Mouse (Mus musculus) thymus, adult 18-20 months (tissue): ENCODE results near the gene Bag6.
"Not testable (repeated sequence)": the region's sequence is repeated elsewhere in the genome, so short reads cannot be mapped to it uniquely, and the experiment has no call there.

Experiments used
- DNase-seq, 2 experiments: peaks; one replicate each; pipeline ENCODE4 v3.0.0; 2022; ENCODE audit warnings: mixed read lengths in 2 of 2

The Bag6 gene

DNA sequence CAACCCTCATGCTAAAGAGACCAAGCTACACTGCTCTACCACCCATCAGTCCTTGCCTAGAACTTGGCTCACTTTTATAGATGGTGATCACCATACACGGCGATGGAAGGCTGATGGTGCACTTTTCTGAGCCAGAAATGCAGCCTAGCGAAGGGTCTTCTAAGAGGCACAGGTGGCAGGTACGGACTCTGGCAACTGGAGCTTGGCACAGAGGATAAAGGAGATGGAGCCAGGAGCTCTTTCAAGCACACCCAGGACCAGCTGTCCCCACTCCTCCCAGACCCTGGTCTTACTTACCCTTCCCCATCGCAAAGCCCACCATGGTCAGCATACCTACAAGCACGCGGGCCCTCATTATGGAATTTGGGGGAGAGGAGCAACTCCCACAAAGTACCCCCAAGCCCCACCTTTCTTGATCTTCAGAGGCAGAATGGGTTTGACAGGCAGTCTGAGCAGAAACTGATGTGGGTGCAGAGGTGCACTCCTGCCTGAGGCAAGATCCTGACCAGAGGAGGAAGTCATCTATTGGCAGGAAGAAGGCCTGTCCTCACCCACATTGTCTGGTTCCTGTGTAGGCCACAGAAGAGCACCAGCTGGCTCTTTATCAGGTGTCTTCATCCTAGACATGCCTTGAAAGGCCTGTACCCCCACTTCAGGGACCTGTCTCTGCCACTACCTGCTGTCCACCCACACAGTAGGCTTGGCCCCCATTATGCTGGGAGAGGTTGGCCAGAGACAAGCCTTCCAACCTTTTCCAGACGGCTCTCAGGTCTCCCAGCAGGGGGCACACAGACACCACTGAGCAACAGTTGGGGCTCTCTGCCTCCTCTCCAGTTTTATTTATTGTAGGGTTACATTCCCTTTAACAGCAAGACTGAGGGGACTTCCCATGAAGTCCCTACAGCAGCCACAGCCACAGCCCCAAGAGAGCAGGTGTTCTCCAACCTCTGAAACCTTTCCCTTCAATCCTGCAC lies 19.6 kb upstream of the Bag6 start, which contains the start of gene Ly6g5b:
Ly6g5b (minus strand) TSS at position 383 of the 974 bp plus-strand sequence.
- peak in 1 of 2 experiments; percentile 33 for DNase-seq

DNA sequence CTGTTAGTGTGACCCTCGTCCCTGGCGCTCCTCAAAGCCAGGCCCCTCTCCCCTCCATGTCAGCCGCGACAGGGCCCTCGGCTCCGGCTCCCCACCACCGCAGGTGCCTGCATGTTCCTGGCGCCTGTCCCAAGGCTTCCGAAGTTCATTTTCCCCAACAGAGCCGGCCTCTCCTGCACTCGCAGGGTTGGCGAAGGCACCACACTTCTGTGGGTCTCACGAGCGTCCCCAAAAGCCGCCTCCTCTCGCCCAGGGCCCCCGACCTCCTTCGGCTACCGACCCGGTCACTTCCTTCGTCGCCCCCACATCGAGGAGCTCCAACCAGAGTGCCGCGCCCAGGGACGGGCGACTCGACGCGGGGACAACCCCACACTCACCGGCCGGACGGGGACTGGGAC lies 14.2 kb upstream of the Bag6 start:
- DNase-seq, result no peak

DNA sequence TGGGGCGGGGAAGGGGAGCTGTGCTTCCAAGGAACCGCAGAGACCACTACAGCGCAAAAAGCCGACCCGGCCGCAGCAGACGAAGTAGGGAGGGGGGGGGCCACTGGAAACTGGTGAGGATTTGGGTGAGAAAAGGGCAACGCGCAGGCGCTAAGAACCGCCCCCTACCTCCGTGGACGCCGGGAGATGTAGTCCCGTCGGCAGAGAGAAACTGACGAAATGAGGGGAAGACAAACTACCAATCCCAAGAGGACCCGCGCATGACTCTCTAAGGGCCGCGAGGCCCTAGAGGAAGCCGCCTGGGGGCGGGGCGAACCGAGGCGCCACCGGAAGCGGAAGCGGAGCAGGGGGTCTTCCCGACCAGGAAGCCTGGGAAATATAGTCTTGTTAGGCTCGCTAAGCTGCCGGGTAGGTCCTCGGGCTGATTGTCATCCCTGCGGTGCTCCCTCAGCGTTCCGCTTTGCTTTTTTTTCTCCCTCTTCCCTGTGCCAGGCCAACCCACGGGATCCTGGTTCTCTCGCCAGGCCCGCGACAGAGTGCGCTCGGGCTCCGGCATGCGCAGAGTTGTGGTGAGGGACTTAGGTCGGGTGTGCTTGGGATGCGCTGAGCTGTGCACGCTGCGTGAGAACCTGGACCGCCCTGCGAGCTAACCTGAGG lies 13.7 kb upstream of the Bag6 start, which contains the start of gene Gpank1:
Gpank1 (plus strand) TSS at position 313 of the 657 bp plus-strand sequence.
- DNase-seq, result peak; percentile 97 to 98

DNA sequence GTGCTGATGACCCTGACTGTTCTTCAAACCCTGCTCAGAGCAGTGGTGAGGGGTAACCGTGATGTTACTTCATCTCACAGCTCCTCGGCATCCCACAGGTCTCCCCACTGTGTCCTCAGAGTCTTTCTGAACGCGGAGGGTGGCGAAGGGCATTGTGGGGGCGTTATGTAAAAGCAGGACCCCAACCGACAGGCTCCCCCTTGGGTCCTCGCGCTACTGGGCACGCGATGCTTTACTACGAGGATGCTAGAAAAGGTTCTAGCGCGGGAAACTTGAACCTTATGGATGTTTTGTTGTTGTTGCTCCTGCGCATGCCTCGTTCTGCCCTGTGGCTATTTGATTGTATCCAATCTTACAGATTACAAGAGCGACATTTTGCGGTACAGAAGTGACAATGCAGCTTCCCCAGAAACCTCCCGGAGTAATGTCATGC lies 13.1 kb upstream of the Bag6 start, which contains the start of gene Csnk2b:
Csnk2b (minus strand) TSS at position 183 of the 433 bp plus-strand sequence.
- peak in 1 of 2 experiments; percentile 39 for DNase-seq

DNA sequence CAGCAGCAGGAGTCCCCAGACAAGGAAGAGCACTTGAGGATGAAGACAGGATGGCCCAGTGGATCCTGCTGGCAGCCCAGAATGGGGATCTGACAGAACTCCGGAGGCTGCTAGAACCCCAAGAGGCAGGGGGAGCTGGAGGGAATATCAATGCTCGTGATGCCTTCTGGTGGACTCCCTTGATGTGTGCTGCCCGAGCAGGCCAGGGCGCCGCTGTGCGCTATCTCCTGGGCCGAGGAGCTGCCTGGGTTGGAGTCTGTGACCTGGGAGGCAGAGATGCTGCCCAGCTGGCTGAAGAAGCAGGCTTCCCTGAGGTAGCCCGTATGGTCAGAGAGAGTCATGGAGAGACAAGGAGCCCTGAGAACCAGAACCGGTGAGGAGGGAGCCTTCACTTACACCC lies 11.7 kb upstream of the Bag6 start:
- DNase-seq, result not testable (repeated sequence)

DNA sequence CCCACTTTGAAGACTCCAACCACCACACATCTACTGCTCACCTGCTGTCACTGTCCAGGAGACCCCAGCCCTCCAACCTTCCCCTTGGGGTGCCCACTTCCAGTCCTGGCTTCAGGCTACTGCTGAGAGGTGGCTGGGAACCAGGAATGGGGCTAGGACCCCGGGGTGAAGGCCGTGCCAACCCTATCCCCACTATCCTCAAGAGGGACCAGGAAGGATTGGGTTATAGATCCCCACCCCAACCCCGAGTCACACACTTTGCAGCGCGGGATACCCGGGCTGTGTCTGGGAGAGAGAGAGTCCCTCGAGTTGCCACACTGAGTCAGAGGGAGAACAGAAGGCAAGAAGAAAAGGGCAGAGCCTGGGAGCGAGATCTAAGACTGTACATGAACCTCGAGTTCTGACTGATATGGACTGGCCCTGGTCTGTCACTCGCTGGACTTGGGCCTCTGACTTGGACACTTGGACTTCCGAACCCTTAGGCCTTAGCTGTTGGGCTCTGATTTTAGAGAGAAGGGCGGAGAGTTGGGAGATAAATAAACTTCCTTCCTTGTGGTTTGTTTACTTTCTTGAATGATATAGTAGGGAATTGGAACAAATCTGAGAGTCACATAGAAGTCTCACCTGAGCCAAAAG lies 10.6 kb upstream of the Bag6 start:
- not testable (repeated sequence) for DNase-seq

DNA sequence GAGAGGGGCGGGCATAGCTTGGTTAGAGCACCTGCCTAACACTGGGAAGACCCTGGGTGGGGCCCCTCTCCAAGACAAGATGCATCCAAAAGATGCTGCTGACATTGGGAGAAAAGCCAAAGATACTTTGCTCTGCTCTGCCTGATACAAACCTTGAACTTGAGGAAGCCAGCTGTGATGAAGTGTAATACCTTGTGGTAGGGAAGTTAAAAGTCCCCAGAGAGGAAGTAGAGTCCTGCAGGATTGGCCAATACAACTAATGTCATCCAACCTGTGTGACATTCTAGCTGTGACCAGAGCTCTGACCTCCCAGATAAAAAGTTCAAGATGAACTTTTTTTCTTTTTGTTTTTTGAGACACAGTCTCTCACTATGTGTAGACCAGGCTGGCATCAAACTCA lies 9.9 kb upstream of the Bag6 start:
- DNase-seq, result no peak

DNA sequence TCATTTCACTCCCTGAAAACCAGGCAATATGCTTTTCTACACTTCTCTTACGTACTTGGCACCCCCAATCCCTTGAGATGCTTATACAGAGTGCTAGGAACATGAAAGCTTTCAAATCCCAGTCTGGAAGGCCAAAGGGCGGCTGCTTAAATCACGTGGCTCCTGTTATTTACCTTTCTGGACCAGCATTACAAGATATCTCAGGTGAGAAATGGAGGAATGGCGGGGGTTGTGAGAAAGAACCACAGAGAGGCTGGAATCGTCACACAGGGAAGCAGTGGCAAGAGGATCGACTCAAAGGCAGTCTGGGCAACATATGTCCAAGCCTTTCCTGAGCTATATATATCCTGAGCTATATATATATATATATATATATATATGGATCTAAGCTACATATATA lies 9.4 kb upstream of the Bag6 start:
- no peak for DNase-seq

DNA sequence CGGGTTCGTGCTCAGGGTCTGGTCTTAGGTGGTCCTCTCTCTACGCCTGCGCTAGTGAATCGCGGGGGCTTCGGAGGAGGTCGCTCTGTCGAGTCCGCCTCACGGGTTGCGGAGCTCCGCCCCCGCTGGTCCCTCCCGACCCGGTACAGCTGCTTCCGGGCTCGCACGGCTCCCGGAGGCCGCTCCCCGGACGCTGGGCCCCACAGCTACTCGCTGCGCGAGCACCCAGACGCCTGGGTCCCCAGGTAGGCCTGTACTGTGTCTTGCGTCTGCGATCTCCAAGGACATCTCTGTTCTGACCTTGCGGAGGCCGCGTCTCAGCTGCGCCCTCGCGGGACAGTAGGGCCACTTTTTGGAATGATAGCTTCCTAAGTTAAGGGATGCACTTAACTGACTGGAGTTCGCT lies 8.8 kb upstream of the Bag6 start, which contains the start of gene D17H6S53E:
D17H6S53E (plus strand) TSS at position 168 of the 406 bp plus-strand sequence.
- DNase-seq, result peak; percentile 77 to 81

DNA sequence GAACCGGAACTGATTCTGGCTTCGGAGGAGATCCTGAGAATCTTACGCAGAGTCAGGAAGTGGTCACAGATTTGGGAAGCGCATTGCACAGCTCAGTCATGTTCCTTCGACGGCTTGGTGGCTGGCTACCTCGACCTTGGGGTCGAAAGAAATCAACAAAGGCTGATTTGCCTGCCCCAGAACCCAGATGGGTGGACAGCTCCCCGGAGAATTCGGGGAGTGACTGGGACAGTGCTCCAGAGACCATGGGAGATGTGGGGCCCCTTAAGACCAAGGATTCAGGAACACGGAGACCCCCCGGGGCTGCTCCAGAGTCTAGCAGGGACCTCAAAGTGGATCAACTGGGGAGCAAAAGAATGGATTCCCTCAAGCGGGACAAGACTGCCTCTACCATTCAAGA lies 8.0 kb upstream of the Bag6 start:
- no peak for DNase-seq

DNA sequence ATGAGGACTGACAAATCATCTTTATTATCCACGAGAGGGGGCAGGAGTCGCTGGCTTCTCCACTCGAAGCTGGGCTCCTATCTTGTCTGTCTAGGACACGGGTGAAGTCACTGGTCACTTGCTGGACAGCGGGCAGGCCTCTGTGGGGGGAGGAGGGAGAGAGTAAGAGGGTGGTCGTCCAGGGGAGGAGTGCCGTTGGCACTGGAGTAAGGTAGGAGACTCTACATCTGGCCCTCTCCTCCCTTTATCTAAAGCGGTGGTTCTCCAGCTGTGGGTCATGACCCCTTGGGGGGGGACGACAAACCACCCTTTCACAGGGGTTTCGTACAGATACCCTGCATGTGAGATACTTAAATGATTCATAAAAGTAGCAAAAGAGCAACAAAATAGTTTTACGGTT lies 6.0 kb upstream of the Bag6 start:
- DNase-seq, result no peak

DNA sequence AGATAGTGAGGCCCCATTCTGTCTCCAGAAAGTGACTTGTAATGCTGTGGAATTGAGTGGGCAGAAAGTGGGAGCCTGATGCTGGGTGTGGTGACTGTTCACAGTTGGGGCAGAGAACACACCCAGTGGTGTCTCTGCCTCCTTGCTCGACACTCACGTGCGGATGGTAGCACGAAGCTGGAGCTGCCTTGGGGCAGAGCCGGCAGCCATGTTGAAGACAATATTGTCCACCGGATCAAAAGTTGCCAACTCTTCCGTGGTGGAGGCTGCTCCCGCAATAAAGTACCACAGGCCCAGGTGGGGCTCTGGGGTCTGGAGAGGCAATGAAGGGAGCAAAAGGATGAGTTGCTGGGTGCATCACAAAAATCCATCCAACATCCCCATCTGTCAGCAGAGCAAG lies 3.9 kb upstream of the Bag6 start:
- DNase-seq, result no peak

DNA sequence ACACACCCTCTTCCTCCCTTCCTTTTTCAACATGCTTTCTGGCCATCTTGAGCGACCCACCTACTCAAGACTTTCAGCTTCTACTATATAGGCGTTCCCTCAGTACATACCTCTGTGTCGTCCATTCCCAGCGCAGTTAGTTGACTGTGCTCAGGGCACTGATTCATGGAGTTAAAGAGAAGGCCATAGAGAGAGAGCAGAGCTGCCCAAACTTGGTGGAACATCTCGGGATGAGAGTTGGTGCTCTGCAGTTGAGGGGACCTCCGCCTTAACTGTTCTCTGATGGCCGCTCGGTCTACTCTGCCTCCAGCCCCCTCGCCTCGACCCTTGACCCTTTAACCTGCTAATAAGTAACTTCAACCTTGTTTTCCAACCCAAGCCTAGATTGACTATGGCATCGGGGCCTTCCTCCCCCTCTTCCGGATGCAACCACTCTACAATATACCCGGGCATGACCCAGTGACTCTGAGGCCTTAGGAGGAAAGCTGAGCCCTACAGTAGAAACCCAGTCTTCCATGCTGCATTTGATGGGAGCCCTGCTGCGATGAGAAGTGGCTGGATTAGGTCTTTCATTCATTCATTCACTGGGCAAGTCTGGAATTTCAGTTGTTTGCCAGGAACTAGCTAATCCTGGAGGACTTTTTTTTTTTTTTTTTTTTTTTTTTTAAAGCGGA lies 3.3 kb upstream of the Bag6 start, which contains the start of gene Apom:
Apom (minus strand) TSS at position 551 of the 674 bp plus-strand sequence.
- no peak for DNase-seq

DNA sequence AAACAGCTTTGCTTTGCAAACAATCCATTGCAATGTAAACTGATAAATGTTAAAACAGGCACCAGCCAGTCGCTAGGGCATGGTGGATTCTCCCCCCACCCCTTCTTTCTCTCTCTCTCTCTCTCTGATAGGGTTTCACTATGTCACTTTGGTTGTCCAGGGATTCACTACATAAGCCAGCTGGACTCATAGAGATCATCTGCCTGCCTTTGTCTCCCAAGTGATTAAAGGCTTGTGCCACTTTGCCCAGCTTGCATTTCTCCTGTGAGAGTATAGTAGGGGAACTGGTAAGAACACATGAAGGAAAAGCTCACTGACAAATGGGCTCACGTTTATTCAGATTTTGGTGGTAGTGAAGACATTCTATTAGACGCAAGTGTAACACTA lies 2.8 kb upstream of the Bag6 start:
- no peak for DNase-seq

DNA sequence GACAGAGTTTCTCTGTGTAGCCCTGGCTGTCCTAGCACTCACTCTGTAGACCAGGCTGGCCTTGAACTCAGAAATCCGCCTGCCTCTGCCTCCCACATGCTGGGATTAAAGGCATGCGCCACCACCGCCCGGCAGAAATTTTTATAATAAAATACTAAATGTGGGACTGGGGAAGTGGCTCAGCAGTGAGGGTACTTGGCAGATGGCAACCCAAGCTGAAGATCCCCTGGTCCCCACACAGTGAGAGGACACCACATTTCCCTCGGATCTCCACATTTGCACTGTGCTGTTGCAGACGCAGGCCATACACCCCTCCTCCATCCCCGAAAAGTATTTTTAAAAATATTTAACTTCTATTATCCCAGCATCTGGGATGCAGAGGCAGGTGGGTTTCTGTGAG lies 1.5 kb upstream of the Bag6 start:
- DNase-seq, result no peak

DNA sequence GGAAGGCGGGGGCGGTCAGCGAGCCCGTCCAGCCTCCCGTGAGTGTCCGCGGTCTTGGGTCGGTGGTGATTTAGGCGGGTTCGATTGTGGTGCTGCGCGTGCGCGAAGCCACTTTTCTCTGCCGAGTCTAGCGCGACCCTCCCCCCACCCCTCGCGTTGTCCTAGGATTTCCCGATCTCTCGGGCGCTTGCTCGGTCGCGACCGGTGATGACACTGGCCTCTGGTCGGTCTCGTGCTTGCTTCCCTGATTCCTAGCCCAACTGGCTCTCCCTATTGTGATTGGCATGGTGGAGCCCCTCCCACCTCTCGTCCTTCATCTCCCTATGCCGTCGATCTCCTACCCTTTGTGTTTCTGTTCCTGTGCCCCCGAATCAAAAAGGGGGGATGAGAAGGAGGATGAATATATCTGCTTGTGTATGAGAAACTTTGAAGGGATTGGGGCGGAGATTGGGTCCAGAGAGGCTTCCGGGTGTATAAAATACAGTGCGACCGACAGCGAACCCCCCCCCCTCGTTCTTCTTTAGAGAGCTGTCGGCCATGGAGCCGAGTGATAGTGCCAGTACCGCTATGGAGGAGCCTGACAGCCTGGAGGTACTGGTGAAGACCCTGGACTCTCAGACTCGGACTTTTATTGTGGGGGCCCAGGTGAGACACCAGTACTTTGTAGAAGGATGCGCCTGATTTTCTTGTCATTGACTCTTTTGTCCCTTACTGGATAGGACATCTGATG lies 778 bp downstream of the Bag6 start:
- no peak for DNase-seq

DNA sequence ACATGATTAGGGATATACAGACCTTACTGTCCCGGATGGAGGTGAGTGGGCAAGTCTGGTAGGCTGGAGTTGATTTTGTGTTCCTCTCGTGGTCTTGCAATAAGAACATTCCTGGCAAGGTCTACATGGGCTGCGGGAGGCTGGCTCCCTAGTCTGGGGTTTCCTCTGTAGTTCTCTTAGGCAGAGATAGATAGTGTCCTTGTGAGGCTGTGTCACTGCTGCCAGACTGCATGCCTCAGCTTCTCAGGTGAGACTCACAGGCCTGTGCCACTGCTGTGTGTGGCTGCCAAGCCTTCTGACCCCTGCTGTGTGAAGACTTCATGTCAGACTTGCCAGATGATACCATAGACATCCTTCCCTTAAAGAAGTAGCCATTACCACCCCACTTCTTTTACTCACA lies 4.3 kb downstream of the Bag6 start:
- no peak for DNase-seq

DNA sequence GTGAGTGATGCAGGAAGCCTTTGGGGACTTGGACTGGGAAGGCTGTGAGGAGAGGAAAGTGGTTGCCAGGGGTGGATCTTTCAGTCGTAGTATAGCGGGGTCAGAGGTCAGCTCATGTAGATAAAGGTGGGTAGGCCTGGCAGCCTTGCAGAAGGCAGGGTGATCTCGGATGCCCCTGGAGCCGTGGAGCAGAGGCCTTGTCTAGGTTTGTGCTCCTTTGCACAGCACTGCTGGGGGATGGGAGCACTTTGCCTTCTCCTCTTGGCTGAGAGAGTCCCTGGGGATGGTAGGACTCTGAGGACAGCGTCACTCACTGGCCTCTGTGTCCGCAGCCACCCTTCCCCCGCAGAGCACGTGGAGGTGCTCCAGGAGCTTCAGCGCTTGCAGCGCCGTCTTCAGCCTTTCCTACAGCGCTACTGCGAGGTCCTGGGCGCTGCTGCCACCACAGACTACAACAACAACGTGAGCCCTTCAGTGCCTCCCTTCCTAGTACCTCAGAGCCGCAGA lies 5.6 kb downstream of the Bag6 start:
- DNase-seq, result no peak

DNA sequence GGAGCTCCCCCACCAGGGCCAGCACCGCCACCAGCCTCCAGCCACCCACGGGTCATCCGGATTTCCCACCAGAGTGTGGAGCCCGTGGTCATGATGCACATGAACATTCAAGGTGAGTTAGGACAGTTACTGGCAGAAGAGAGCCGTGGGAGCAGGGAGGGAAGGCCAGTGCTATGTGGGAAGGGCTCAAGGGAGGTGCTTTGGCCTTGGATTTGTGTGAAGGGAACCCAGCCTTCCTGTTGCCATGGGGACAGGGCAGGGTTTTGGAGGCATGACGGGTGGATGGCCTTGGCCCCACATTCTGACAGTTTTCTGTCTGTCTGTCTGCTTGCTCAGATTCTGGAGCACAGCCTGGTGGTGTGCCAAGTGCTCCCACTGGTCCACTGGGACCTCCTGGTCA lies 7.0 kb downstream of the Bag6 start:
- DNase-seq, result no peak

DNA sequence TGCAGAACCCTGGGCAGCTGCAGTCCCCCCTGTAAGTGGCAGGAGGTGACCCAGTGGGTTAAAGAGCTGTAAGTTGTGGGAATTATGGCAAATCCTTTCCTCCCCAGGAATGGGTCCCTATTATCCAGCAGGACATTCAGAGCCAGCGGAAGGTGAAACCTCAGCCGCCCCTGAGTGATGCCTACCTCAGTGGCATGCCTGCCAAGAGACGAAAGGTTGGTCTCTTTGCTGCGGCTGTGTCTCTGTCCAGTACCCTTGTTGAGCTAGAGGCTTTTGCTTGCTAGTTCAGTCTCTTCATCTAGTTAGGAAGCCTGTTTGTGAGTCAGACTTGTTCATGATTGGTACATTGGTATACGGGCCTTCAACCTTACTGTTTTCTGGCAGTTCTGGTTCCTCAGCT lies 11.2 kb downstream of the Bag6 start:
- DNase-seq, result no peak

DNA sequence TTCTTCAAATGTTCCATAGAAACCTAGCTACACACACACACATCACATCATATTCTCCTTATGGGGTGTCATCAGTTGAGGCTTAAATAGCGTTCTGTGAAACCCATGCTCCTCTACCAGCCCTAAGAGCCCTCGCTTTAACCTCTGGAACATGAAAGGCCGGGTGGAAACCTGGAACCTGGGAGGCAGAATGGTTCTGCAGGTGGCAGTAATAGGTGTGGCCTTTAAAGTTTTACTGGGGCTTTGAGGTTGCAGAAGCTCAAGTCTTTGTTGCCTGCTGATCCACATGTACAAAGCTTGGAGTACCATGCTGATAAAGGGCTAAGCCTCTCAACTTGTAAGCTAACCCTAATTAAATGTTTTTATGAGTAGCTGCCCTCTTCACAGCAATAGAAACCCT lies 12.4 kb downstream of the Bag6 start:
- no peak for DNase-seq
